Mouse (Mus musculus): ENCODE data around the gene Bglap2. TPM values are rescaled to one million over a fixed set of nuclear protein-coding genes. Genes with fewer than 3 reads are reported as not detected.

The Bglap2 gene
- polyA plus RNA-seq, 1 experiment from 2014 or later: not detected

- 2% methylated on average over 59 of the region's 66 CpGs for WGBS
- peak within 1 kb of the TSS; percentile 92 for H3K27ac ChIP-seq
- H3K4me2 ChIP-seq (replicated peaks): peak within 1 kb of the TSS; percentile 79
- peak within 1 kb of the TSS; percentile 89 for H3K9ac ChIP-seq
- peak within 1 kb of the TSS; percentile 80 for H3K4me3 ChIP-seq
- no peaks in the 10 kb centered on the region for H3K36me3 ChIP-seq
- no peaks in the 10 kb centered on the region for H3K27me3 ChIP-seq
- H3K4me1 ChIP-seq: peaks cover 30% of the 10 kb centered on the region
- ATAC-seq (ENCODE audit: insufficient number of reproducible peaks, insufficient read depth, low FRiP score, low TSS enrichment): peak; percentile 88
- no peaks in the 10 kb centered on the region for H3K9me3 ChIP-seq
Observed at GRCm38 (mm10) chr3:88336058-88337013, 42.2 kb downstream of the Bglap2 start, which contains the start of the genes Tmem79 and Smg5. Gene Tmem79, minus strand, starts transcription at chr3:88336148. Gene Smg5, plus strand, starts transcription at chr3:88336260.

DNA sequence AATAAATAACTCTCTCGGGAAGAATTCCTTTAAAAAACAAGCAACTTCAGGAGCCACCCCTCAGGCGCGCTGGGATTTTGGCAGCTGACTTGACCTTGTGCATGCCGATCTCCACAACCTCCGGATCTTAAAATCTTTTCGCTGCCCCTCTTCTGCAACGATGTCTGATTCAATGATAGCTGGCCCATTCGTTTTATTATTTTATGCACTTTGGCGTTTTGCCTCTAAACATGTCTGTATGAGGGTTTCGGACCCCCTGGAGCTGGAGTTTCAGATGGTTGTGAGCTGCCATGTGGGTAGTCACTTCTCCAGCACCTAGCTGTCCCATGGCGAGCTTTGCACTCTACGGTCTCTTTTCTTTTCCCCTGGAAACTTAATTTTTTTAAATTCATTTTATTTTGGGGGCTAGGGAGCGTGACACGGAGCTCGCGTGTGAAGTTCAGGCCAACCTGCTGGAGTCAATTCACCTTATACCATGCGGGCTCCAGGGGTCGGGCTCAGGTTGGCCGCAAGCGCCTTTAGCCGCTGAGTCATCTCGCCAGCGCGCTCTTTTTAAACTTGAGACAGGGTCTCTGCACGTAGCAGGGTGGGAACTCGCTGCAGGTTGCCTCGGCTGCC, 43.0 kb downstream of the Bglap2 start:
- H3K27me3 ChIP-seq: no peaks in the 10 kb centered on the region
- WGBS: 2% methylated on average over 27 of the region's 27 CpGs
- H3K4me3 ChIP-seq: peak overlapping the region; percentile 80
- peak overlapping the region; percentile 79 for H3K4me2 ChIP-seq (replicated peaks)
- peak overlapping the region; percentile 92 for H3K27ac ChIP-seq
- peak overlapping the region; percentile 89 for H3K9ac ChIP-seq
- no peaks in the 10 kb centered on the region for H3K36me3 ChIP-seq
- H3K4me1 ChIP-seq: peaks cover 30% of the 10 kb centered on the region
- no peaks in the 10 kb centered on the region for H3K9me3 ChIP-seq
- peak; percentile 59 for ATAC-seq (ENCODE audit: insufficient number of reproducible peaks, insufficient read depth, low FRiP score, low TSS enrichment)

DNA sequence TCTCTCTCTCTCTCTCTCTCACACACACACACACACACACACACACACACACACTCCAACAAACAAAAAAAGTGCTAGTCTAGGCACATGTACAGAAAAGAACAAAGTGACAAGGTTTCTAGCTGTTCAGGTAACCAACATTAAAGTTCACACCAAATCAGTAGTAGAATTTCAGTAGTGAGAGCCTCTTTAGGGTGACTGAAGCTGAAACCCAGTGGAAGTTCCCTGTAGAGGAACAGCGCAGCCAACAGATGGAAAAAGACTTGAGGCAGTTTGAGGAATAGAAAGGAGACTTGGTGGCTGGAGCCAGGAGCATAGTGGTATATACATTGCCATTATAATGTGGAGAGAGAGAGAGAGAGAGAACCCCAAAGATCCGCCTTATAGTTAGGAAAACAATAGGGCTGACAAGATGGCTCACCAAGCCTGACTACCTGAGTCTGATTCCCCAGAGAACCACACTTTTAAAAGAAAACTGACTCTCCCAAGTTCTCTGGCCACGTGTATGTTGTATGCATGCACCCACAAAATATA, 43.5 kb downstream of the Bglap2 start:
- Histone ChIP-seq H3K27ac (no peak overlapping the region; the same call in 1 of the 2 replicates), H3K4me3 (peak overlapping the region; percentile 80), H3K9me3 (no peaks in the 10 kb centered on the region), H3K9ac (peak overlapping the region; percentile 89), H3K4me1 (peaks cover 30% of the 10 kb centered on the region), H3K4me2 (replicated peaks) (peak overlapping the region; percentile 79), H3K27me3 (no peaks in the 10 kb centered on the region), H3K36me3 (no peaks in the 10 kb centered on the region)
- 36% methylated on average over 3 of the region's 3 CpGs for WGBS
- ATAC-seq (ENCODE audit: insufficient number of reproducible peaks, insufficient read depth, low FRiP score, low TSS enrichment): no peak

GRCm38 (mm10) chr3:88334029-88334658, 44.4 kb downstream of the Bglap2 start:
- H3K9me3 ChIP-seq: no peaks in the 10 kb centered on the region
- H3K4me1 ChIP-seq: peaks cover 30% of the 10 kb centered on the region
- ATAC-seq (ENCODE audit: insufficient number of reproducible peaks, insufficient read depth, low FRiP score, low TSS enrichment): no peak
- peaks cover 6% of the 10 kb centered on the region for H3K36me3 ChIP-seq
- H3K27ac ChIP-seq: 0 out of 2 replicates have a peak overlapping the region, but pooled peaks have one; percentile 25
- WGBS: 41% methylated on average over 12 of the region's 12 CpGs
- peak overlapping the region; percentile 79 for H3K4me2 ChIP-seq (replicated peaks)
- H3K9ac ChIP-seq: 0 out of 2 replicates have a peak overlapping the region, but pooled peaks have one; percentile 89
- H3K27me3 ChIP-seq: no peaks in the 10 kb centered on the region
- H3K4me3 ChIP-seq: no peak overlapping the region

- Histone ChIP-seq H3K27me3 (no peaks in the 10 kb centered on the region), H3K9ac (no peak overlapping the region), H3K4me3 (no peak overlapping the region), H3K36me3 (peaks cover 29% of the 10 kb centered on the region), H3K4me2 (replicated peaks) (no peak overlapping the region), H3K27ac (no peak overlapping the region), H3K4me1 (peaks cover 14% of the 10 kb centered on the region), H3K9me3 (no peaks in the 10 kb centered on the region)
- no peak for ATAC-seq (ENCODE audit: insufficient number of reproducible peaks, insufficient read depth, low FRiP score, low TSS enrichment)
- WGBS: 33% methylated on average over 2 of the region's 2 CpGs
Observed at GRCm38 (mm10) chr3:88331282-88331681, 47.2 kb downstream of the Bglap2 start.

DNA sequence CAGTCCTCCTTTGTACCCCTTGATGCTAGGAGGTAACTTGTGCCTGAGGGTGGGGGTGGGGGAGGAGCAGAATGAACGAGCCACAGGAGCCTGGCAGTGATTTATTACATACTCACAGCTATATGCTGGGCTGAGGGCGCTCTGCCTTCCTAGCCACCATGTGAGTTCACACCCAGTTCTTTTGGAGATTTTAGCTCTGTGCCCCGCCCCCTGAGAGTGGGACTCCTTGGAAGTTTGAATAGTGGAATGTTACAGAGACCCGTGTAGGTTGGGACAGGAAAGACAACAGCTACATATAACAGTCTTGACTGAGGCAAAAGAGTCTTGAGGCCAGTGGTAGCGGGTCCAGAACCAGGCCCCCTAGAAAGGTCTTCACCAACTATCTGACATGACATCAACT, 49.5 kb downstream of the Bglap2 start:
- H3K36me3 ChIP-seq: peaks cover 29% of the 10 kb centered on the region
- no peak for ATAC-seq (ENCODE audit: insufficient number of reproducible peaks, insufficient read depth, low FRiP score, low TSS enrichment)

More for the DNA sequence above, 49.5 kb downstream of the Bglap2 start:
- no peaks in the 10 kb centered on the region for H3K9me3 ChIP-seq
- H3K27me3 ChIP-seq: no peaks in the 10 kb centered on the region
- H3K27ac ChIP-seq: no peak overlapping the region
- no peak overlapping the region for H3K4me3 ChIP-seq
- peaks cover 13% of the 10 kb centered on the region for H3K4me1 ChIP-seq
- 81% methylated on average over 5 of the region's 5 CpGs for WGBS
- no peak overlapping the region for H3K9ac ChIP-seq
- no peak overlapping the region for H3K4me2 ChIP-seq (replicated peaks)

Other genes with a start within 250 kb of the Bglap2 start
- gene Mef2d, start 236.3 kb downstream of the Bglap2 start, polyA plus RNA-seq (2016; fragmentation: Nextera tagmentation; extraction: Ambion mirVana): 16.9 and 17.7 TPM in 2 replicates
- gene Rhbg, start 124.0 kb downstream of the Bglap2 start, polyA plus RNA-seq (2016; fragmentation: Nextera tagmentation; extraction: Ambion mirVana): 0.64 and 1.3 TPM in 2 replicates
- not detected in 2 replicates for gene Gm38392, start 91.5 kb downstream of the Bglap2 start, polyA plus RNA-seq (2016; fragmentation: Nextera tagmentation; extraction: Ambion mirVana)
- 16.1 and 16.9 TPM in 2 replicates for gene Tsacc, start 81.7 kb downstream of the Bglap2 start, polyA plus RNA-seq (2016; fragmentation: Nextera tagmentation; extraction: Ambion mirVana)
- gene Cct3, start 81.6 kb downstream of the Bglap2 start, polyA plus RNA-seq (2016; fragmentation: Nextera tagmentation; extraction: Ambion mirVana): 600 and 614 TPM in 2 replicates
- 169 and 174 TPM in 2 replicates for gene Glmp, start 53.7 kb downstream of the Bglap2 start, polyA plus RNA-seq (2016; fragmentation: Nextera tagmentation; extraction: Ambion mirVana)
- gene Tmem79, start 42.6 kb downstream of the Bglap2 start, polyA plus RNA-seq (2016; fragmentation: Nextera tagmentation; extraction: Ambion mirVana): 4.5 and 4.8 TPM in 2 replicates
- 65.1 and 74.4 TPM in 2 replicates for gene Smg5, start 42.4 kb downstream of the Bglap2 start, polyA plus RNA-seq (2016; fragmentation: Nextera tagmentation; extraction: Ambion mirVana)
- gene Paqr6, start 14.1 kb downstream of the Bglap2 start, polyA plus RNA-seq (2016; fragmentation: Nextera tagmentation; extraction: Ambion mirVana): 2.8 and 3.3 TPM in 2 replicates
- gene Bglap3, start 6.0 kb downstream of the Bglap2 start, polyA plus RNA-seq (2016; fragmentation: Nextera tagmentation; extraction: Ambion mirVana): 0.17 TPM in 1 of 2 replicates, not detected in the other
- gene Bglap, start 5.8 kb upstream of the Bglap2 start, polyA plus RNA-seq (2016; fragmentation: Nextera tagmentation; extraction: Ambion mirVana): not detected in 2 replicates
- 130 and 133 TPM in 2 replicates for gene Pmf1, start 31.6 kb upstream of the Bglap2 start, polyA plus RNA-seq (2016; fragmentation: Nextera tagmentation; extraction: Ambion mirVana)
- 17.0 and 17.3 TPM in 2 replicates for gene Slc25a44, start 46.4 kb upstream of the Bglap2 start, polyA plus RNA-seq (2016; fragmentation: Nextera tagmentation; extraction: Ambion mirVana)
- gene Sema4a, start 82.5 kb upstream of the Bglap2 start, polyA plus RNA-seq (2016; fragmentation: Nextera tagmentation; extraction: Ambion mirVana): 7.5 and 9.0 TPM in 2 replicates
- 109 and 113 TPM in 2 replicates for gene Lmna, start 131.3 kb upstream of the Bglap2 start, polyA plus RNA-seq (2016; fragmentation: Nextera tagmentation; extraction: Ambion mirVana)
- gene Mex3a, start 153.7 kb upstream of the Bglap2 start, polyA plus RNA-seq (2016; fragmentation: Nextera tagmentation; extraction: Ambion mirVana): 36.3 and 37.7 TPM in 2 replicates
- 4.0 and 5.5 TPM in 2 replicates for gene Rab25, start 169.6 kb upstream of the Bglap2 start, polyA plus RNA-seq (2016; fragmentation: Nextera tagmentation; extraction: Ambion mirVana)
- gene Lamtor2, start 174.4 kb upstream of the Bglap2 start, polyA plus RNA-seq (2016; fragmentation: Nextera tagmentation; extraction: Ambion mirVana): 144 and 146 TPM in 2 replicates
- gene Ubqln4, start 175.1 kb upstream of the Bglap2 start, polyA plus RNA-seq (2016; fragmentation: Nextera tagmentation; extraction: Ambion mirVana): 57.5 and 63.7 TPM in 2 replicates
- 184 and 185 TPM in 2 replicates for gene Ssr2, start 197.2 kb upstream of the Bglap2 start, polyA plus RNA-seq (2016; fragmentation: Nextera tagmentation; extraction: Ambion mirVana)
- gene Arhgef2, start 227.3 kb upstream of the Bglap2 start, polyA plus RNA-seq (2016; fragmentation: Nextera tagmentation; extraction: Ambion mirVana): 117 and 123 TPM in 2 replicates

All from embryonic facial prominence, embryonic 12.5 days (tissue).